Mouse (Mus musculus): Measurements from ENCODE around the gene Foxk2. TPM values are rescaled to one million over a fixed set of nuclear protein-coding genes. Genes with fewer than 3 reads are reported as not detected.
"Not testable (repeated sequence)": the region's sequence is repeated elsewhere in the genome, so short reads cannot be mapped to it uniquely, and the experiment has no call there.

Foxk2 gene
- polyA plus RNA-seq, 1 experiment from 2014 or later, result 2.3 TPM

GRCm38 (mm10) chr11:121294771-121295170 lies 35.0 kb downstream of the Foxk2 start:
- ATAC-seq, result no peak
- DNase-seq, result no peak
- TF ChIP-seq EP300 (IDR thresholded peaks at IDR 0.05; ENCODE audit: low read depth), result no peak
- no peak overlapping the region for H3K4me3 ChIP-seq (ENCODE audit: low read depth, low read length)
- no peak overlapping the region for H3K9ac ChIP-seq (replicated peaks)
- no peak overlapping the region for H3K27ac ChIP-seq (ENCODE audit: low read depth)
- H3K36me3 ChIP-seq (replicated peaks; ENCODE audit: insufficient read depth, low read length), result peaks cover 64% of the 10 kb centered on the region
- H3K4me2 ChIP-seq (ENCODE audit: low read depth, low read length), result no peak overlapping the region
- no peaks in the 10 kb centered on the region for H3K9me3 ChIP-seq (ENCODE audit: low read length)
- H3K4me1 ChIP-seq (ENCODE audit: insufficient read depth), result no peaks in the 10 kb centered on the region
- H3K27me3 ChIP-seq (ENCODE audit: insufficient read depth, low read length), result no peaks in the 10 kb centered on the region
- 86% methylated on average over 5 of the region's 5 CpGs for WGBS (ENCODE audit: insufficient replicate concordance)

DNA sequence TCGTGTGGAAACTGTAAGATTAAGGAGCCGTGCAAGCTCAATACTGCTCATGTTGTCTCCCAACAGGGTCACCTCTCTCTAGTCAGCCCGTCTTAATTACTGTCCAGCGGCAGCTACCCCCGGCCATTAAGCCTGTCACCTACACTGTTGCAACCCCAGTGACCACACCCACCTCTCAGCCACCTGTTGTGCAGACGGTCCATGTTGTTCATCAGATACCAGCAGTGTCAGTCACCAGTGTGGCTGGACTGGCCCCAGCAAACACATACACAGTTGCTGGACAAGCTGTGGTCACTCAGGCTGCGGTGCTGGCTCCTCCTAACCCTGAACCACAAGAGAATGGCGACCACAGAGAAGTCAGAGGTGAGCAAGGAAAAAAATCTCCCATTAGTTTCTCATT lies 38.7 kb downstream of the Foxk2 start:
- DNase-seq (no peak), ATAC-seq (no peak)
- 89% methylated on average over 8 of the region's 8 CpGs for WGBS (ENCODE audit: insufficient replicate concordance)
- Histone ChIP-seq H3K9me3 (ENCODE audit: low read length) (no peaks in the 10 kb centered on the region), H3K4me1 (ENCODE audit: insufficient read depth) (no peaks in the 10 kb centered on the region), H3K27me3 (ENCODE audit: insufficient read depth, low read length) (no peaks in the 10 kb centered on the region), H3K4me3 (ENCODE audit: low read depth, low read length) (no peak overlapping the region), H3K9ac (replicated peaks) (no peak overlapping the region), H3K36me3 (replicated peaks; ENCODE audit: insufficient read depth, low read length) (peaks cover 65% of the 10 kb centered on the region), H3K27ac (ENCODE audit: low read depth) (no peak overlapping the region), H3K4me2 (ENCODE audit: low read depth, low read length) (no peak overlapping the region)
- TF ChIP-seq EP300 (IDR thresholded peaks at IDR 0.05; ENCODE audit: low read depth), result no peak
- TF ChIP-seq CTCF (IDR thresholded peaks at IDR 0.05; ENCODE audit: low read depth), result no peak

DNA sequence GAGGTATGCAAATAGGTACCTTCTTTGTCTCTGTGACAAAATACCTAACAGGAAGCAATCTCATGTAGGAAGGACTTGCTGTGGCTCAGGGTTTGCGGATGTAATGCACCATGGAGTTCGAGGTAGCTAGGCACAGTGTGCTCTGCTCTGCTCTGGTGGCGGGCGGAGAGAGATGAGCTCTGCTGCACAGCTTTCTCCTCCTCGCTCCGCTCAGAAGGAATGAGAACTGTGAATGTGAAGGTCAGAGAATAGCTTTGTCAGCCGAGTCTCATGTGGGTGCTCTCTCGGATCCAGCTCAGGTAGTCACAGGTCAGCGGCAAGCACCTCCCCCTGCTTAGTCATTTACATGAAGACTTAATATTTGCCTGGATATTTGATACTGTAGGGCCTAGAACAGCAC lies 40.5 kb downstream of the Foxk2 start:
- Histone ChIP-seq H3K4me3 (ENCODE audit: low read depth, low read length) (no peak overlapping the region), H3K36me3 (replicated peaks; ENCODE audit: insufficient read depth, low read length) (peaks cover 59% of the 10 kb centered on the region), H3K9me3 (ENCODE audit: low read length) (no peaks in the 10 kb centered on the region), H3K27me3 (ENCODE audit: insufficient read depth, low read length) (no peaks in the 10 kb centered on the region), H3K4me2 (ENCODE audit: low read depth, low read length) (no peak overlapping the region), H3K9ac (replicated peaks) (no peak overlapping the region), H3K27ac (ENCODE audit: low read depth) (no peak overlapping the region), H3K4me1 (ENCODE audit: insufficient read depth) (no peaks in the 10 kb centered on the region)
- WGBS (ENCODE audit: insufficient replicate concordance), result 90% methylated on average over 9 of the region's 9 CpGs
- ATAC-seq, result no peak
- no peak for DNase-seq
- TF ChIP-seq CTCF (IDR thresholded peaks at IDR 0.05; ENCODE audit: low read depth) (no peak), EP300 (IDR thresholded peaks at IDR 0.05; ENCODE audit: low read depth) (no peak)

- peaks cover 46% of the 10 kb centered on the region for H3K36me3 ChIP-seq (replicated peaks; ENCODE audit: insufficient read depth, low read length)
- DNase-seq, result no peak
- WGBS (ENCODE audit: insufficient replicate concordance), result 87% methylated on average over 6 of the region's 6 CpGs
- no peak overlapping the region for H3K9ac ChIP-seq (replicated peaks)
- H3K9me3 ChIP-seq (ENCODE audit: low read length), result 0 out of 2 replicates have a peak, but pooled peaks cover under 1% of the 10 kb centered on the region
- H3K27me3 ChIP-seq (ENCODE audit: insufficient read depth, low read length), result no peaks in the 10 kb centered on the region
- no peak overlapping the region for H3K4me3 ChIP-seq (ENCODE audit: low read depth, low read length)
- no peak overlapping the region for H3K27ac ChIP-seq (ENCODE audit: low read depth)
- H3K4me2 ChIP-seq (ENCODE audit: low read depth, low read length), result no peak overlapping the region
- H3K4me1 ChIP-seq (ENCODE audit: insufficient read depth), result no peaks in the 10 kb centered on the region
- TF ChIP-seq EP300 (IDR thresholded peaks at IDR 0.05; ENCODE audit: low read depth) (no peak), CTCF (IDR thresholded peaks at IDR 0.05; ENCODE audit: low read depth) (no peak)
- no peak for ATAC-seq
These were observed 45.6 kb downstream of the Foxk2 start for GRCm38 (mm10) chr11:121305371-121305770.

- Histone ChIP-seq H3K27me3 (ENCODE audit: insufficient read depth, low read length) (no peaks in the 10 kb centered on the region), H3K4me3 (ENCODE audit: low read depth, low read length) (no peak overlapping the region), H3K36me3 (replicated peaks; ENCODE audit: insufficient read depth, low read length) (peaks cover 44% of the 10 kb centered on the region), H3K4me2 (ENCODE audit: low read depth, low read length) (no peak overlapping the region), H3K27ac (ENCODE audit: low read depth) (no peak overlapping the region), H3K9ac (replicated peaks) (no peak overlapping the region), H3K9me3 (ENCODE audit: low read length) (0 out of 2 replicates have a peak, but pooled peaks cover 3% of the 10 kb centered on the region), H3K4me1 (ENCODE audit: insufficient read depth) (no peaks in the 10 kb centered on the region)
- WGBS (ENCODE audit: insufficient replicate concordance), result 94% methylated on average over 8 of the region's 8 CpGs
- ATAC-seq (no peak), DNase-seq (no peak)
- TF ChIP-seq CTCF (IDR thresholded peaks at IDR 0.05; ENCODE audit: low read depth) (no peak), EP300 (IDR thresholded peaks at IDR 0.05; ENCODE audit: low read depth) (no peak)
These were observed 46.8 kb downstream of the Foxk2 start for GRCm38 (mm10) chr11:121306608-121307007.

- not testable (repeated sequence) for H3K4me3 ChIP-seq (ENCODE audit: low read depth, low read length); H3K27me3 ChIP-seq (ENCODE audit: insufficient read depth, low read length); ATAC-seq; H3K4me1 ChIP-seq (ENCODE audit: insufficient read depth); H3K9me3 ChIP-seq (ENCODE audit: low read length); DNase-seq; H3K27ac ChIP-seq (ENCODE audit: low read depth); H3K9ac ChIP-seq (replicated peaks); H3K4me2 ChIP-seq (ENCODE audit: low read depth, low read length)
- H3K36me3 ChIP-seq (replicated peaks; ENCODE audit: insufficient read depth, low read length), result peaks cover 37% of the 10 kb centered on the region
- WGBS (ENCODE audit: insufficient replicate concordance), result 90% methylated on average over 6 of the region's 6 CpGs
These were observed 47.9 kb downstream of the Foxk2 start for GRCm38 (mm10) chr11:121307712-121308111.

DNA sequence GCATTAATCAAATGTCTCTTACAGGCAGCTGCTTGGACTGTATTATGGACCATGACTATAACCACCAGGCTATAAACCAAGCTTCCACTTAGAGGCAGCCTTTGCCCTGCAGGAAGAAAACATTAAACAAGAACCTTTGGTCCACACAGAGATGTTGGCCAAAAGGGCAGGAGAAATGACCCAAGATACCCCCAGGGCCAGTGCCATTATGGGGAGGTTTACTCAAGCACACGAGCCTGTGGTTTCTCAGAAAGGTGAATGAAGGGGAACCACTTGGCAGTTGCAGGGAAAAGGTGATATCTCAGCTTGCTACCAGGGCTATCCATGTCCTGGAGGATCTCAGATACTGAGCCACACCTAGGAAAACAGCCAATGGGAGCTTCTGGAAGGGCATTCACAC lies 66.2 kb downstream of the Foxk2 start:
- peaks cover 42% of the 10 kb centered on the region for H3K36me3 ChIP-seq (replicated peaks; ENCODE audit: insufficient read depth, low read length)
- no peaks in the 10 kb centered on the region for H3K27me3 ChIP-seq (ENCODE audit: insufficient read depth, low read length)
- TF ChIP-seq CTCF (IDR thresholded peaks at IDR 0.05; ENCODE audit: low read depth), result no peak
- no peak for TF ChIP-seq EP300 (IDR thresholded peaks at IDR 0.05; ENCODE audit: low read depth)
- H3K4me3 ChIP-seq (ENCODE audit: low read depth, low read length), result no peak overlapping the region
- ATAC-seq, result peak; percentile 49
- no peak overlapping the region for H3K4me2 ChIP-seq (ENCODE audit: low read depth, low read length)
- H3K9me3 ChIP-seq (ENCODE audit: low read length), result no peaks in the 10 kb centered on the region
- H3K4me1 ChIP-seq (ENCODE audit: insufficient read depth), result 0 out of 2 replicates have a peak, but pooled peaks cover 5% of the 10 kb centered on the region
- no peak for DNase-seq
- 55% methylated on average over 1 of the region's 1 CpGs for WGBS (ENCODE audit: insufficient replicate concordance)
- H3K27ac ChIP-seq (ENCODE audit: low read depth), result no peak overlapping the region; the same call in 1 of the 2 replicates
- H3K9ac ChIP-seq (replicated peaks), result no peak overlapping the region

Measured in liver, postnatal 0 days (tissue).